Mouse (Mus musculus): Measurements from ENCODE around the gene Olfr15. TPM values are rescaled to one million over a fixed set of nuclear protein-coding genes. Genes with fewer than 3 reads are reported as not detected.

The Olfr15 gene
- polyA plus RNA-seq, 1 experiment from 2014 or later = not detected

- no peak for ATAC-seq (ENCODE audit: low FRiP score, low TSS enrichment)
- H3K4me3 ChIP-seq (ENCODE audit: low read depth, low read length) = no peak overlapping the region
Measured at GRCm38 (mm10) chr16:3828021-3828420, 2.7 kb upstream of the Olfr15 start.

DNA sequence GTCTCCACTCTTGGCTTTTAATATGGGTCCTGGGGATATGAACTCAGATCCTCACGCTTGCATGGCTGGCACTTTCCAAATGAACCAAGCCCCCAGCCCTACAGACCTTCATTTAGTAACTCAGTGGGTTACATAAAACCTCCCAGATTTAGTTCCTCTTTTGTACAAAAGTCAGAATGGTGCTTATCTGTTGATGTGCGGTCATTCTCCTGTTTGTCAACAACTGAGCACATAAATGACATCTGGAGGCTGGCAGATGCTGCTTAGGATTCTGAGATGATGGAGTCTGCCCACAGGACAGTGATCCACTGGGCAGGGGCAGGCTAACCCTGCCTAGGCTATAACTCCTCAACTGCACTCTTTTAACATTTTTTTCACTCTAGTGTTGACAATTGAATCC lies 951 bp upstream of the Olfr15 start:
- H3K27ac ChIP-seq (replicated peaks) = no peak overlapping the region
- H3K9ac ChIP-seq (ENCODE audit: low read length) = no peak overlapping the region
- H3K27me3 ChIP-seq (ENCODE audit: control insufficient read depth, insufficient read depth, low read length) = no peaks in the 10 kb centered on the region
- no peak overlapping the region for H3K4me3 ChIP-seq (ENCODE audit: low read depth, low read length)
- WGBS = 79% methylated on average over 2 of the region's 2 CpGs
- H3K4me2 ChIP-seq (replicated peaks; ENCODE audit: low read depth) = no peak overlapping the region
- no peak for ATAC-seq (ENCODE audit: low FRiP score, low TSS enrichment)
- H3K4me1 ChIP-seq (replicated peaks; ENCODE audit: control insufficient read depth, insufficient read depth) = no peaks in the 10 kb centered on the region
- no peaks in the 10 kb centered on the region for H3K9me3 ChIP-seq (ENCODE audit: control insufficient read depth, low read length)
- no peaks in the 10 kb centered on the region for H3K36me3 ChIP-seq (ENCODE audit: control insufficient read depth, insufficient read depth, low read length)
- no peak for TF ChIP-seq CTCF (IDR thresholded peaks at IDR 0.05; ENCODE audit: low read depth)
- no peak for TF ChIP-seq EP300 (optimal IDR thresholded peaks at IDR 0.05)
- DNase-seq (ENCODE audit: low spot score) = no peak

More at GRCm38 (mm10) chr16:3828021-3828420, 2.7 kb upstream of the Olfr15 start:
- Histone ChIP-seq H3K9me3 (ENCODE audit: control insufficient read depth, low read length) (no peaks in the 10 kb centered on the region), H3K27ac (replicated peaks) (no peak overlapping the region), H3K4me2 (replicated peaks; ENCODE audit: low read depth) (no peak overlapping the region), H3K9ac (ENCODE audit: low read length) (no peak overlapping the region), H3K27me3 (ENCODE audit: control insufficient read depth, insufficient read depth, low read length) (no peaks in the 10 kb centered on the region), H3K36me3 (ENCODE audit: control insufficient read depth, insufficient read depth, low read length) (no peaks in the 10 kb centered on the region), H3K4me1 (replicated peaks; ENCODE audit: control insufficient read depth, insufficient read depth) (no peaks in the 10 kb centered on the region)
- 44% methylated on average over 3 of the region's 3 CpGs for WGBS
- no peak for TF ChIP-seq EP300 (optimal IDR thresholded peaks at IDR 0.05)
- TF ChIP-seq CTCF (IDR thresholded peaks at IDR 0.05; ENCODE audit: low read depth) = no peak
- DNase-seq (ENCODE audit: low spot score) = no peak

DNA sequence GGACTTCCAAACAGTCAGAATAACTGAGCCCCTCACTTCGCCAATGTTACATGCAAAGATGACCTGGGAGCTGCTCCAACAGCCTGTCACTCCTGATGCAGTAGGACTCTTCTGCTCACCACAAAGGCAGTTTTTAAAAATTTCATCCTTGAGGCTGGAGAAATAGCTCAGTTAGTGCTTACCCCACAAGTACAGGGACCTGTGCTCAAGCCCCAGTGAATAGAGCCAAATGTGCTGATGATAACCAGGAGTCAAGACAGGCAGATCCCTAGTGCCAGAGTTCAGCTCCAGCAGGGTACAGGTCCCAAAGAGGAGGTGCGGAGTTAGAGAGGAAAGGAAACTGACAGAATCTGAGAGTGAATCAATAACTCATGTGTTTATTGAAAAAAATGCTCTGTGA lies 4.8 kb downstream of the Olfr15 start:
- Histone ChIP-seq H3K4me1 (replicated peaks; ENCODE audit: control insufficient read depth, insufficient read depth) (no peaks in the 10 kb centered on the region), H3K36me3 (ENCODE audit: control insufficient read depth, insufficient read depth, low read length) (no peaks in the 10 kb centered on the region), H3K9ac (ENCODE audit: low read length) (no peak overlapping the region), H3K4me3 (ENCODE audit: low read depth, low read length) (no peak overlapping the region), H3K4me2 (replicated peaks; ENCODE audit: low read depth) (no peak overlapping the region), H3K27me3 (ENCODE audit: control insufficient read depth, insufficient read depth, low read length) (no peaks in the 10 kb centered on the region), H3K27ac (replicated peaks) (no peak overlapping the region), H3K9me3 (ENCODE audit: control insufficient read depth, low read length) (no peaks in the 10 kb centered on the region)
- 80% methylated on average over 2 of the region's 2 CpGs for WGBS
- TF ChIP-seq EP300 (optimal IDR thresholded peaks at IDR 0.05) (no peak), CTCF (IDR thresholded peaks at IDR 0.05; ENCODE audit: low read depth) (no peak)
- DNase-seq (ENCODE audit: low spot score) (no peak), ATAC-seq (ENCODE audit: low FRiP score, low TSS enrichment) (no peak)

GRCm38 (mm10) chr16:3839157-3839885 lies 8.6 kb downstream of the Olfr15 start:
- 55% methylated on average over 17 of the region's 17 CpGs for WGBS
- Histone ChIP-seq H3K27me3 (ENCODE audit: control insufficient read depth, insufficient read depth, low read length) (no peaks in the 10 kb centered on the region), H3K27ac (replicated peaks) (no peak overlapping the region), H3K9me3 (ENCODE audit: control insufficient read depth, low read length) (no peaks in the 10 kb centered on the region), H3K4me1 (replicated peaks; ENCODE audit: control insufficient read depth, insufficient read depth) (no peaks in the 10 kb centered on the region), H3K36me3 (ENCODE audit: control insufficient read depth, insufficient read depth, low read length) (no peaks in the 10 kb centered on the region), H3K9ac (ENCODE audit: low read length) (no peak overlapping the region), H3K4me3 (ENCODE audit: low read depth, low read length) (no peak overlapping the region), H3K4me2 (replicated peaks; ENCODE audit: low read depth) (no peak overlapping the region)
- DNase-seq (ENCODE audit: low spot score) = no peak
- ATAC-seq (ENCODE audit: low FRiP score, low TSS enrichment) = peak; percentile 60
- TF ChIP-seq EP300 (optimal IDR thresholded peaks at IDR 0.05) (no peak), CTCF (IDR thresholded peaks at IDR 0.05; ENCODE audit: low read depth) (peak; percentile 80)

- no peaks in the 10 kb centered on the region for H3K36me3 ChIP-seq (ENCODE audit: control insufficient read depth, insufficient read depth, low read length)
- H3K27ac ChIP-seq (replicated peaks) = no peak overlapping the region
- DNase-seq (ENCODE audit: low spot score) (no peak), ATAC-seq (ENCODE audit: low FRiP score, low TSS enrichment) (no peak)
- H3K4me2 ChIP-seq (replicated peaks; ENCODE audit: low read depth) = no peak overlapping the region
- H3K4me3 ChIP-seq (ENCODE audit: low read depth, low read length) = no peak overlapping the region
- H3K4me1 ChIP-seq (replicated peaks; ENCODE audit: control insufficient read depth, insufficient read depth) = 0 out of 2 replicates have a peak, but pooled peaks cover 3% of the 10 kb centered on the region
- H3K9ac ChIP-seq (ENCODE audit: low read length) = no peak overlapping the region
- TF ChIP-seq CTCF (IDR thresholded peaks at IDR 0.05; ENCODE audit: low read depth) (no peak), EP300 (optimal IDR thresholded peaks at IDR 0.05) (no peak)
- H3K27me3 ChIP-seq (ENCODE audit: control insufficient read depth, insufficient read depth, low read length) = no peaks in the 10 kb centered on the region
- 22% methylated on average over 4 of the region's 4 CpGs for WGBS
- no peaks in the 10 kb centered on the region for H3K9me3 ChIP-seq (ENCODE audit: control insufficient read depth, low read length)
Measured at GRCm38 (mm10) chr16:3842989-3843388, 12.3 kb downstream of the Olfr15 start.

DNA sequence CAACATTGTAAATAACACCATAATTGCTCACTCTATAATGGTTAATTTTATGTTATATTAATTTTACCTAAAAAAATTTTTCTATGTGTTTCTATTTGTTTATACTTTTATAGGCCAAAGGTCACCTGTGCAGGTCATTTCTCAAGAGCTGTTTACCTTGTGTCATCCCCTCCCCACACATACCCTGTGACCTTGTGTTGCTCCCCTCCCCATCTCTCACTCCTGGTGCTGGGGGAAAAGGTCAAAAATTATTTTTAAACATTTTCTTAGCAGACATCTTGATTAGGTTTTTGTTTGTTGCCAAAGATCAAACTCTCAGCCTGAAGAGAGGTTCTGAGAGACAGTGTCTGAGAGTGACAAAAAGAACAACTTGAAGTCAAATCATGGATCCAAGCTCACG lies 13.1 kb downstream of the Olfr15 start:
- Histone ChIP-seq H3K4me2 (replicated peaks; ENCODE audit: low read depth) (no peak overlapping the region), H3K4me1 (replicated peaks; ENCODE audit: control insufficient read depth, insufficient read depth) (0 out of 2 replicates have a peak, but pooled peaks cover 3% of the 10 kb centered on the region), H3K4me3 (ENCODE audit: low read depth, low read length) (no peak overlapping the region), H3K27me3 (ENCODE audit: control insufficient read depth, insufficient read depth, low read length) (no peaks in the 10 kb centered on the region), H3K9me3 (ENCODE audit: control insufficient read depth, low read length) (no peaks in the 10 kb centered on the region), H3K27ac (replicated peaks) (no peak overlapping the region), H3K9ac (ENCODE audit: low read length) (no peak overlapping the region), H3K36me3 (ENCODE audit: control insufficient read depth, insufficient read depth, low read length) (no peaks in the 10 kb centered on the region)
- ATAC-seq (ENCODE audit: low FRiP score, low TSS enrichment) = no peak
- no peak for DNase-seq (ENCODE audit: low spot score)
- TF ChIP-seq CTCF (IDR thresholded peaks at IDR 0.05; ENCODE audit: low read depth) (no peak), EP300 (optimal IDR thresholded peaks at IDR 0.05) (no peak)
- 64% methylated on average over 1 of the region's 1 CpGs for WGBS

Measured in stomach, postnatal 0 days (tissue).